Mouse (Mus musculus): ENCODE measurements around the gene Stard13.

Gene Stard13

GRCm38 (mm10) chr5:151228367-151229005 is 5.2 kb downstream of the Stard13 start:
- DNase-seq (ENCODE audit: low read depth) = no peak

DNA sequence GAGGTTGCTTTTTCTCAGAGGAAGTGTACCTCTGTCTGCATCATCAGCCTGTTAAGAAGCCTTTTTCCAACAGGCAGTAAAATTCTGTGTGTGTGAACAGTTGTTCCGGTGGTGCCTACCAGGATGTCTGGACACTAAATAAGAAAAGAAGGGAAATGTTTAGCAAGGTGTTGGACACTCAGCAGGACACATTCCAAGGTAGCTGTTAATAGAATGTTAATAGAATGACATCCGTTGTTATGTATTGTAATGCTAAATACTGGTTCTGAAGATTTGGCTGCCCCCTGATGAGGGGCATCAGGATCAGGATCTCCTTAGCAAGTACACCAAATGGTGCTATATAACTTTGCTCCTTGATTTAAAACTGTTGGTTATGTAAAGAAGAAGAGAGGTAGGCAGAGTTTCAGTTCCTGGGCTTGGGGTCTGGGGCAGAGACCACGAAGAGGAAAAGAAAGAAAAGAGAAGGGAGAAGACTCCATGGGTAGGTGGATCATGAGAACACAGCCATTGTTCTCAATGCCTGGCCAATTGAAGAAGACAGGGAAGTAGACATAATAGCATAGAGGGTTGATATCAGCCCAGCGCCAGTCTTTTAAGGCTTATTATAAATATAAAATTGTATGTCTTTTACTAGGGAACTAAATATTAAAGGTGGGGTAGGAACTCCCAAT is 9.8 kb downstream of the Stard13 start:
- no peak for DNase-seq (ENCODE audit: low read depth)

DNA sequence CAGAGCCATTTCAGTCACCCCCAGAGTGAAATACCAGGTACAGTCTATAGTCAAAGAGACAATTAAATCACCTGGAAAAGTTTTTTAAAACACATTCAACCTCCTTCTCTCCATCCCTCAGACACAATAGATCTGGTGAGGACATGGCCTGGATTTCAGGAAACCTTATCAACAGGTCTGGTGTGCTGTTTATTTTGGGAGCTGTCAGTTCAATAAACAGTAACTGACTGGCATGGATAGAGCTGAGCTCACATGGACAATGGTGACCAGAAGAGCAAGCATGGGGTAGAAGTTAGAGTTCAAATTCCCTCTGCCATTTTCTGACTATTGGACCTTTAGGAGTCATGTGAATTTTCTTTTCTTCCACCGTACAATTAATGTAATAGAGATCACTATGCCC is 10.8 kb downstream of the Stard13 start:
- DNase-seq (ENCODE audit: low read depth) = no peak

- DNase-seq (ENCODE audit: low read depth) = no peak
Measured at GRCm38 (mm10) chr5:151218689-151219115, 14.9 kb downstream of the Stard13 start.

GRCm38 (mm10) chr5:151213097-151213496 is 20.5 kb downstream of the Stard13 start:
- DNase-seq (ENCODE audit: low read depth) = no peak

- DNase-seq (ENCODE audit: low read depth) = no peak
Measured at GRCm38 (mm10) chr5:151210869-151211268, 22.8 kb downstream of the Stard13 start.

DNA sequence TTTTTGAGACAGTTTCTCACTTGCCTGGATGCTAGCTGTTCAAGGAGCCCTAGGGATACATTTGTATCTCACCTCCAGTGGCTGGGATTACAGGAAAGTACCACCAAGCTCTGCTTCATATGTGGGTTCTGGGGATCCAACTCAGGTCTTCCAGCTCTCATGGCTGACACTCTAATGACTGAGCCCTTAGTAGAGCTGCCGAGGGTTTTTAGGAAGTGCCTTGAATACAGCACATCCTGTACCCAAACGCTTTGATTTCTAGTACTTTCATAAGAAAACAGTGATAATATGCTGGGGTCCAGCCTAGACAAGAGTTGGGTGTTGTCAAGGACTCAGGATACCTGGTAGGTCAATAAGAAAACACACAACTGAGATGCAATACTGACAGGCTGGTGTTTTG is 23.6 kb downstream of the Stard13 start:
- no peak for DNase-seq (ENCODE audit: low read depth)

DNA sequence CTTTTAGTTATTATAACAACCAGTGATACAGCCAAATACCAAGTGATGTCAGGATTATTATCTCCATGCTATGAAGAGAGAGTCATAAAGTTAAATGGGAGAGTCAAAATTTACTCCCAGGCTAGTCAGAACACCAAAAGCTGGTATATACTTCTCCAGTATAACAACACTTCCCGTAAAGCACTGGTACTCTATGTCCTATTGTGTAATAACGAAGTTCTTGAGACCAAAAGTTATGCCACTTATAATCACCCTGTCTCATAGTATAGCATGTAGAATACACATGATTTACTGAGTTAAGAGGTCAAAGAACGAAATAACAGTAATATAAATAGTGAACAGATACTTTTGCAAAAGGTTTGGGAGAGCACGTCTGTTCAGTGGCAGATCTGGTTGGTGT is 28.6 kb downstream of the Stard13 start:
- DNase-seq (ENCODE audit: low read depth) = no peak

DNA sequence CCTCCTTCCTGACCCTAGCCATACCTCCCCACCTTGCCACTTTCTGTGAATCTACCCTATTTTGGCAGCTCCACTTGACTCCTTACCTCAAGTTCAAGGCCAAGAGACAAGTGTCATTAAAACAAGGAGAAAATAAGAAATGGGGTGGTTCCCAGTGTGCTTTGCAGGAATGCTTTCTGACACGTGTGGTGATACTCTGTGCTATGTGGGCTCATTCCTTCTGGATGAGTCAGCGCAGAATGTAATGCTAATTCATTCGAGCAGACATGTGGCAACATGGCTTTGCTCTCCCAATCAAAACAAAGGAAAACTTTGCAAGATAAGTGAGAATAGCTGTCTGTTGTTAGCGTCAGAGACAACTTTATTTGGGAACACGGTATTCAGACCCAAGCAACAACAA is 30.7 kb downstream of the Stard13 start:
- no peak for DNase-seq (ENCODE audit: low read depth)

- no peak for DNase-seq (ENCODE audit: low read depth)
Measured at GRCm38 (mm10) chr5:151201220-151201619, 32.4 kb downstream of the Stard13 start.

GRCm38 (mm10) chr5:151199235-151199634 is 34.4 kb downstream of the Stard13 start:
- no peak for DNase-seq (ENCODE audit: low read depth)

- DNase-seq (ENCODE audit: low read depth) = no peak
Measured at GRCm38 (mm10) chr5:151196603-151197272, 36.9 kb downstream of the Stard13 start.

DNA sequence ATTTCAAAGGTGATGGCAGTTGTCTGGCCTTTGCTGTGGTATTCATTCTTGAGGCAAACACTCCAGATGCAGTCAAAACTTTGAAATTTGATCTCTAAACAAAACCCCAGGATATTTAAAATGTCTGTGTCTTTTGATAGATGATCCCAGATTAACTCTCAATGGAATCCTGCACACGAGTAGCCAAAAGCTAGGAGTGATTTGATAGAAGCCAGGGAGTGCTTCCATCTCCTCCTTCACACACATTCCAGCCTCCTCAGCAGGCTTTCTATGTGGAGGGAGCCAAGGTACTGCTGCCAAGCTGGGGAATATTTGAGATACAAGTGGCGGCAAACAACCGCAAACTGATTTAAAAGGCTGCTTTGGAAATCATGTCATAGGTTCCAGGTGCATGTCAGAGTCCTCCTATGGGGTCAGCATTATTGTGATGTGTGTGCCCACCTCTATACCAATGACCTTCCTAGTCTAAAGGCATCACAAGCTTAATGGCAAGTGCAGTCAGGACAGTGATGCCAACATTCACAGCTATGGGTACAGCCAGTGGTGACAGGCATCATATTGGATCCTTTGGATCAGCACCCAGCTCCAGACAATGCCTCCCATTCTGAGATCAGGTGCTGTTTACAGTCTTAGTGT is 39.6 kb downstream of the Stard13 start:
- no peak for DNase-seq (ENCODE audit: low read depth)

DNA sequence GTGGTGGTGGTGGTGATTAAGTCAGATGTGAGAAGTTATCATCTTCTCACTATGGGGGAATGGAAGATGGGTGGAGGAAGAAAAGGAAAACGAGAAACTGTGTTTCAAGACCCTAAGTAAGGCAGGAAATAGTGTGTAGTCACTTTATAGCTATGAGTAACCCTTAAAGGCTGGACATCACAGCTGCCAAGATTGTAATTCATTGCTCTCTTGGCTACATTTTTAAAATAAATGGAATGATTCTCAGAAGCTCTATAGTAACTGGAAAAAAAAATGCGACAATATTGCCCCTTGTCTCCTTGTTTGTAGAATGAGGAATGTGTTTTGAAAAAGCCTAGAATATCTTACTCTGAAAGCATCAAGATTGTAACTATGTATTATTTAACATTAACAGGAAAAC is 41.4 kb downstream of the Stard13 start:
- DNase-seq (ENCODE audit: low read depth) = no peak

DNA sequence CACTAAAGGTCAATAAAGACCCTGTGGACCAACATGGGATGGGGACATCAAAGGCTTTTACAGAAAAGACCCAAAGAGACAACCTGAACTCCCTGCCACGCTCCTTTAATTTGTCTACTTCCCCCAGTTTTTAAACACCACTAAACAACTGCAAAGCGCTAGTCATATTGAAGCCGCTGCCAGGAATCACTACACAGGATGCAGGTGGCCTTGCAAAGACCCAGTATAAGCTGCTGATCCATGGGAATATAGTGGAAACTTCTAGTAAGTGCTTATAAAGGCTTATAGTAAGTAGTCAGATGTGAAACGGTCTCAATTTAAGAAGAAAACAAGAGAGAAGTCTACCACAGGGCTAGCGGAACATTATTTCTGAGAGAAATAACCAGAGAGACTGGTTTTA is 42.9 kb downstream of the Stard13 start:
- DNase-seq (ENCODE audit: low read depth) = no peak

GRCm38 (mm10) chr5:151189789-151190378 is 43.8 kb downstream of the Stard13 start:
- DNase-seq (ENCODE audit: low read depth) = peak; percentile 10

DNA sequence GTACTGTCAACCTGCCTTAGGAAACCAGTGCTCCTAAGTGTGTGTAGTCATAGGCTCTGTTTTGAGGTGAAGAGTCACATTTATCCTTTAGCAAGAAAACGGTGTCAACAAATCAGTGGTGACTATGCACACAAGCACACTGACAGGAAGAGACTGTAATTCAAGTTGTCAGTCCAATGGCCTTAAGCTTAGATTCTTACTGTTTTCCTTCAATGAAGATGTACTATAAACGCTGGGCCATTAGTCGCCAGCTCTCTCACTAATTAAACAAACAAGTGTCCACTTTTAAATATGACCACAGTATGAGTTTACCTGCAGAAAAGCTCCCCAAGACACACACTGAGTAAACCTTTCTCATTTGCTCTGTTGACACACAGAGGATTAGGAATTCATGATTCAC is 44.3 kb downstream of the Stard13 start:
- DNase-seq (ENCODE audit: low read depth) = no peak

GRCm38 (mm10) chr5:151188659-151189058 is 45.0 kb downstream of the Stard13 start:
- no peak for DNase-seq (ENCODE audit: low read depth)

GRCm38 (mm10) chr5:151187336-151187735 is 46.3 kb downstream of the Stard13 start:
- DNase-seq (ENCODE audit: low read depth) = no peak

DNA sequence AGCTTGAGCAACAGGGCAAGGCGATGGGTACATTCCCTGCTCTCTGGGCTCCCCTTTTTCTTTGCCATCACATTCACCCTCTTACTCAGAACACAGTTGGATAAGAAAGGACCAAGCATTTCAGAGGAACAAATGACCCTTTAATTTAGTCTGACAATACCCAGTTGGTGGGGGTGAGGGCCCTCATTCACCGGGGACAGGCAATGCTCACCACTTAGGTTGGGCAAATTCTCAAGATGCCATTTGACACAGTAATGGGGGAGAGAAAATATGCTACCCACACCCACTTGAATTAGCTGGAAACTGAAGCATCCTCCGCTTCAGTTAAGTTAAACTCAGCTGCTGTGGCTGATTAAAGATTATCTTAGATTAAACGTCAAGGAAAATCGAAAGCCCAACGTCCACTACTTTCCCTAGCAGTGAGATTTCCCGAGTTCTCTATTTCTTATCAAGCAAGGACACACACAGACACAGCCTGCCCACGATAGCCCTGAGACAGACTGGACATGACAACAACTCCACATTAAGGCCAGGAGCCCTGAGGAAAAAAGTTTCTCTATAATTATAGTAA is 48.3 kb downstream of the Stard13 start:
- no peak for DNase-seq (ENCODE audit: low read depth)

GRCm38 (mm10) chr5:151183656-151184240 is 49.9 kb downstream of the Stard13 start:
- no peak for DNase-seq (ENCODE audit: low read depth)

- no peak for DNase-seq (ENCODE audit: low read depth)
Measured at GRCm38 (mm10) chr5:151181288-151181687, 52.3 kb downstream of the Stard13 start.

All from induced T-regulatory cell, adult 2 months (primary cell).